Mouse (Mus musculus): ENCODE results near the gene Uhrf1. TPM values are rescaled to one million over a fixed set of nuclear protein-coding genes. Genes with fewer than 3 reads are reported as not detected.
A peak's percentile ranks its signal among the peaks of the same experiment; 100 is the strongest.

The Uhrf1 gene
- polyA plus RNA-seq, 1 experiment from 2014 or later: 21.5 TPM

- Histone ChIP-seq H3K4me2 (ENCODE audit: low read length) (peak overlapping the region; percentile 33), H3K4me1 (ENCODE audit: control insufficient read depth, insufficient read depth, low read length) (peaks cover 22% of the 10 kb centered on the region), H3K9ac (replicated peaks; ENCODE audit: low read length) (no peak overlapping the region), H3K36me3 (ENCODE audit: control insufficient read depth, insufficient read depth, low read length) (no peaks in the 10 kb centered on the region), H3K9me3 (ENCODE audit: control insufficient read depth, low read length) (no peaks in the 10 kb centered on the region), H3K27me3 (ENCODE audit: control insufficient read depth, insufficient read depth, low read length) (no peaks in the 10 kb centered on the region), H3K27ac (replicated peaks; ENCODE audit: low read depth, low read length) (peak overlapping the region; percentile 62), H3K4me3 (replicated peaks; ENCODE audit: low read depth, low read length) (peak overlapping the region; percentile 20)
- ATAC-seq (ENCODE audit: low FRiP score, low TSS enrichment) (no peak), DNase-seq (peak; percentile 79)
- WGBS: 3% methylated on average over 23 of the region's 23 CpGs
These were observed 13.5 kb upstream of the Uhrf1 start for GRCm38 (mm10) chr17:56289371-56290331.

GRCm38 (mm10) chr17:56290388-56291170 lies 12.5 kb upstream of the Uhrf1 start:
- H3K4me3 ChIP-seq (replicated peaks; ENCODE audit: low read depth, low read length): peak overlapping the region; percentile 20
- H3K4me1 ChIP-seq (ENCODE audit: control insufficient read depth, insufficient read depth, low read length): peaks cover 22% of the 10 kb centered on the region
- H3K9me3 ChIP-seq (ENCODE audit: control insufficient read depth, low read length): no peaks in the 10 kb centered on the region
- H3K27me3 ChIP-seq (ENCODE audit: control insufficient read depth, insufficient read depth, low read length): no peaks in the 10 kb centered on the region
- DNase-seq (peak; percentile 72), ATAC-seq (ENCODE audit: low FRiP score, low TSS enrichment) (peak; percentile 57; the same call in 1 of the 2 replicates)
- H3K4me2 ChIP-seq (ENCODE audit: low read length): peak overlapping the region; percentile 33
- WGBS: 5% methylated on average over 17 of the region's 17 CpGs
- H3K9ac ChIP-seq (replicated peaks; ENCODE audit: low read length): no peak overlapping the region; the same call in 1 of the 2 replicates
- H3K27ac ChIP-seq (replicated peaks; ENCODE audit: low read depth, low read length): peak overlapping the region; percentile 62
- no peaks in the 10 kb centered on the region for H3K36me3 ChIP-seq (ENCODE audit: control insufficient read depth, insufficient read depth, low read length)

GRCm38 (mm10) chr17:56291171-56291511 lies 12.0 kb upstream of the Uhrf1 start:
- Histone ChIP-seq H3K4me3 (replicated peaks; ENCODE audit: low read depth, low read length) (no peak overlapping the region), H3K27me3 (ENCODE audit: control insufficient read depth, insufficient read depth, low read length) (no peaks in the 10 kb centered on the region), H3K27ac (replicated peaks; ENCODE audit: low read depth, low read length) (peak overlapping the region; percentile 23; the same call in 1 of the 2 replicates), H3K36me3 (ENCODE audit: control insufficient read depth, insufficient read depth, low read length) (no peaks in the 10 kb centered on the region), H3K4me2 (ENCODE audit: low read length) (peak overlapping the region; percentile 33), H3K4me1 (ENCODE audit: control insufficient read depth, insufficient read depth, low read length) (peaks cover 22% of the 10 kb centered on the region), H3K9ac (replicated peaks; ENCODE audit: low read length) (no peak overlapping the region; the same call in 1 of the 2 replicates), H3K9me3 (ENCODE audit: control insufficient read depth, low read length) (no peaks in the 10 kb centered on the region)
- peak; percentile 83 for DNase-seq
- ATAC-seq (ENCODE audit: low FRiP score, low TSS enrichment): peak; percentile 74
- under 1% methylated on average over 16 of the region's 16 CpGs for WGBS

- Histone ChIP-seq H3K4me1 (ENCODE audit: control insufficient read depth, insufficient read depth, low read length) (peaks cover 22% of the 10 kb centered on the region), H3K4me2 (ENCODE audit: low read length) (no peak overlapping the region), H3K4me3 (replicated peaks; ENCODE audit: low read depth, low read length) (no peak overlapping the region), H3K27me3 (ENCODE audit: control insufficient read depth, insufficient read depth, low read length) (no peaks in the 10 kb centered on the region), H3K9me3 (ENCODE audit: control insufficient read depth, low read length) (no peaks in the 10 kb centered on the region), H3K36me3 (ENCODE audit: control insufficient read depth, insufficient read depth, low read length) (no peaks in the 10 kb centered on the region), H3K9ac (replicated peaks; ENCODE audit: low read length) (no peak overlapping the region; the same call in 1 of the 2 replicates), H3K27ac (replicated peaks; ENCODE audit: low read depth, low read length) (no peak overlapping the region)
- 48% methylated on average over 7 of the region's 7 CpGs for WGBS
- no peak for ATAC-seq (ENCODE audit: low FRiP score, low TSS enrichment)
- no peak for DNase-seq
These were observed 11.2 kb upstream of the Uhrf1 start for GRCm38 (mm10) chr17:56291826-56292475.

GRCm38 (mm10) chr17:56292531-56293222 lies 10.4 kb upstream of the Uhrf1 start, which contains the start of gene Plin3:
Gene Plin3 (minus strand): TSS chr17:56292873.
- WGBS: 89% methylated on average over 4 of the region's 4 CpGs
- H3K27ac ChIP-seq (replicated peaks; ENCODE audit: low read depth, low read length): no peak within 1 kb of the TSS
- H3K4me2 ChIP-seq (ENCODE audit: low read length): no peak within 1 kb of the TSS
- H3K4me1 ChIP-seq (ENCODE audit: control insufficient read depth, insufficient read depth, low read length): peaks cover 22% of the 10 kb centered on the region
- H3K4me3 ChIP-seq (replicated peaks; ENCODE audit: low read depth, low read length): no peak within 1 kb of the TSS
- H3K36me3 ChIP-seq (ENCODE audit: control insufficient read depth, insufficient read depth, low read length): no peaks in the 10 kb centered on the region
- no peaks in the 10 kb centered on the region for H3K27me3 ChIP-seq (ENCODE audit: control insufficient read depth, insufficient read depth, low read length)
- DNase-seq (no peak), ATAC-seq (ENCODE audit: low FRiP score, low TSS enrichment) (no peak)
- H3K9ac ChIP-seq (replicated peaks; ENCODE audit: low read length): no peak within 1 kb of the TSS
- no peaks in the 10 kb centered on the region for H3K9me3 ChIP-seq (ENCODE audit: control insufficient read depth, low read length)

- ATAC-seq (ENCODE audit: low FRiP score, low TSS enrichment): no peak
- Histone ChIP-seq H3K27me3 (ENCODE audit: control insufficient read depth, insufficient read depth, low read length) (no peaks in the 10 kb centered on the region), H3K4me2 (ENCODE audit: low read length) (no peak overlapping the region), H3K27ac (replicated peaks; ENCODE audit: low read depth, low read length) (no peak overlapping the region), H3K4me3 (replicated peaks; ENCODE audit: low read depth, low read length) (no peak overlapping the region), H3K4me1 (ENCODE audit: control insufficient read depth, insufficient read depth, low read length) (peaks cover 22% of the 10 kb centered on the region), H3K36me3 (ENCODE audit: control insufficient read depth, insufficient read depth, low read length) (no peaks in the 10 kb centered on the region), H3K9me3 (ENCODE audit: control insufficient read depth, low read length) (no peaks in the 10 kb centered on the region), H3K9ac (replicated peaks; ENCODE audit: low read length) (no peak overlapping the region)
- DNase-seq: no peak
- 78% methylated on average over 1 of the region's 1 CpGs for whole genome bisulfite sequencing
These were observed 9.8 kb upstream of the Uhrf1 start for GRCm38 (mm10) chr17:56293291-56293690.

GRCm38 (mm10) chr17:56294241-56294640 lies 8.9 kb upstream of the Uhrf1 start:
- H3K9ac ChIP-seq (replicated peaks; ENCODE audit: low read length): no peak overlapping the region
- no peaks in the 10 kb centered on the region for H3K9me3 ChIP-seq (ENCODE audit: control insufficient read depth, low read length)
- DNase-seq (no peak), ATAC-seq (ENCODE audit: low FRiP score, low TSS enrichment) (no peak)
- H3K4me3 ChIP-seq (replicated peaks; ENCODE audit: low read depth, low read length): no peak overlapping the region
- no peaks in the 10 kb centered on the region for H3K36me3 ChIP-seq (ENCODE audit: control insufficient read depth, insufficient read depth, low read length)
- no peak overlapping the region for H3K4me2 ChIP-seq (ENCODE audit: low read length)
- 91% methylated on average over 19 of the region's 19 CpGs for WGBS
- H3K27me3 ChIP-seq (ENCODE audit: control insufficient read depth, insufficient read depth, low read length): no peaks in the 10 kb centered on the region
- H3K4me1 ChIP-seq (ENCODE audit: control insufficient read depth, insufficient read depth, low read length): peaks cover 18% of the 10 kb centered on the region
- no peak overlapping the region for H3K27ac ChIP-seq (replicated peaks; ENCODE audit: low read depth, low read length)

- no peak for ATAC-seq (ENCODE audit: low FRiP score, low TSS enrichment)
These were observed 6.9 kb upstream of the Uhrf1 start for GRCm38 (mm10) chr17:56296201-56296600.

More at GRCm38 (mm10) chr17:56296201-56296600, 6.9 kb upstream of the Uhrf1 start:
- Histone ChIP-seq H3K27me3 (ENCODE audit: control insufficient read depth, insufficient read depth, low read length) (no peaks in the 10 kb centered on the region), H3K4me3 (replicated peaks; ENCODE audit: low read depth, low read length) (no peak overlapping the region), H3K4me2 (ENCODE audit: low read length) (no peak overlapping the region), H3K9ac (replicated peaks; ENCODE audit: low read length) (no peak overlapping the region), H3K27ac (replicated peaks; ENCODE audit: low read depth, low read length) (no peak overlapping the region), H3K9me3 (ENCODE audit: control insufficient read depth, low read length) (no peaks in the 10 kb centered on the region), H3K4me1 (ENCODE audit: control insufficient read depth, insufficient read depth, low read length) (peaks cover 4% of the 10 kb centered on the region; the same call in 1 of the 2 replicates), H3K36me3 (ENCODE audit: control insufficient read depth, insufficient read depth, low read length) (no peaks in the 10 kb centered on the region)
- WGBS: 83% methylated on average over 1 of the region's 1 CpGs
- no peak for DNase-seq

Data from midbrain, embryonic 14.5 days (tissue).